Mouse (Mus musculus) midbrain, postnatal 0 days (tissue): ENCODE data around the gene Fndc5. TPM values are rescaled to one million over a fixed set of nuclear protein-coding genes. Genes with fewer than 3 reads are reported as not detected.

ENCODE experiments used
- ATAC-seq: fragments of 200-750 bp; cut with Nextera tagmentation; 2 replicates; pipeline ENCODE4 v1.8.0; 2017; ENCODE audit warnings: moderate number of reproducible peaks, mild to moderate bottlenecking, moderate TSS enrichment, moderate library complexity; ENCODE audit not compliant: low FRiP score
- DNase-seq: peaks from one replicate; pipeline ENCODE4 v3.0.0-alpha.2; 2015; ENCODE audit warnings: low spot score
- H3K27ac ChIP-seq: fragments of 300-500 bp; sonication (generic); 2 replicates; pipeline ENCODE4 v1.5.1; 2014; ENCODE audit warnings: low read depth, mild to moderate bottlenecking, low read length, mixed read lengths
- H3K27me3 ChIP-seq: fragments of 300-500 bp; sonication (generic); 2 replicates; pipeline ENCODE4 v1.6.1; 2014; ENCODE audit warnings: low read length, control low read depth, mixed read lengths; ENCODE audit not compliant: insufficient read depth
- H3K36me3 ChIP-seq: fragments of 300-500 bp; sonication (generic); 2 replicates; pipeline ENCODE4 v1.6.1; 2014; ENCODE audit warnings: low read length, control low read depth, mixed read lengths; ENCODE audit not compliant: insufficient read depth
- H3K4me1 ChIP-seq: fragments of 300-500 bp; sonication (generic); 2 replicates; pipeline ENCODE4 v1.6.1; 2014; ENCODE audit warnings: mild to moderate bottlenecking, control low read depth, antibody characterized with exemption, low read length, mixed read lengths; ENCODE audit not compliant: insufficient read depth
- H3K4me2 ChIP-seq: fragments of 300-500 bp; sonication (generic); 2 replicates; pipeline ENCODE4 v1.6.1; 2014; ENCODE audit warnings: low read depth, mild to moderate bottlenecking, low read length, mixed read lengths; ENCODE audit not compliant: poor library complexity, severe bottlenecking
- H3K4me3 ChIP-seq: fragments of 300-500 bp; sonication (generic); 2 replicates; pipeline ENCODE4 v1.5.1; 2014; ENCODE audit warnings: low read depth, mild to moderate bottlenecking, low read length, moderate library complexity
- H3K9ac ChIP-seq: fragments of 300-500 bp; sonication (generic); replicated peaks from 2 replicates; pipeline ENCODE4 v1.6.1; 2014; ENCODE audit warnings: mild to moderate bottlenecking, low read length, moderate library complexity, mixed read lengths; ENCODE audit not compliant: poor library complexity, severe bottlenecking
- H3K9me3 ChIP-seq: fragments of 300-500 bp; sonication (generic); 2 replicates; pipeline ENCODE4 v1.6.1; 2016; ENCODE audit warnings: low read length, control low read depth
- CTCF ChIP-seq: IDR thresholded peaks from 2 replicates; pipeline ENCODE4 v1.5.1; 2016; ENCODE audit warnings: antibody characterized with exemption, mild to moderate bottlenecking
- WGBS: fragments of 180-500 bp; shearing (Covaris S2); extraction: QIAGEN DNeasy Blood & Tissue Kit; methylation state at CpG from one replicate; pipeline ENCODE4 v1.1.7; 2014; 5-methylcytosine and 5-hydroxymethylcytosine counted together
- polyA plus RNA-seq: library from polyadenylated mRNA; unstranded; fragments of >200 nt; fragmentation: Nextera tagmentation; extraction: Ambion mirVana; gene quantifications from 2 replicates; pipeline ENCODE4 v1.2.1, GENCODE M21; 2015
- total RNA-seq: library from RNA; depleted of rRNA; stranded (reverse); fragments of >200 nt; gene quantifications from 2 replicates; pipeline ENCODE4 v1.2.3, GENCODE M21; 2014; rRNA removed

Gene Fndc5
- total and polyA plus RNA-seq, 2 experiments from 2014 or later: 14.6 to 36.3 TPM

- Histone ChIP-seq H3K9ac (peak overlapping the region; percentile 91), H3K27me3 (no peaks in the 10 kb centered on the region), H3K27ac (peak overlapping the region; percentile 90), H3K4me1 (peaks cover 8% of the 10 kb centered on the region; the same call in 1 of the 2 replicates), H3K4me2 (peak overlapping the region; percentile 73), H3K36me3 (no peaks in the 10 kb centered on the region), H3K4me3 (peak overlapping the region; percentile 88), H3K9me3 (no peaks in the 10 kb centered on the region)
- WGBS: under 1% methylated on average over 37 of the region's 74 CpGs
- ATAC-seq: peak; percentile 76
- TF ChIP-seq CTCF: 0 out of 2 replicates have a peak, but pooled peaks have one; percentile 0
- DNase-seq: peak; percentile 54
Measured at GRCm38 (mm10) chr4:129188803-129189541, 52.2 kb downstream of the Fndc5 start.

GRCm38 (mm10) chr4:129189542-129190519 is 53.0 kb downstream of the Fndc5 start, which contains the start of the genes S100pbp and Yars:
Gene S100pbp (minus strand): TSS chr4:129189727.
Gene Yars (plus strand): TSS chr4:129189760.
- Histone ChIP-seq H3K4me1 (peaks cover 8% of the 10 kb centered on the region; the same call in 1 of the 2 replicates), H3K9ac (peak within 1 kb of the TSS; percentile 91), H3K36me3 (no peaks in the 10 kb centered on the region), H3K4me2 (peak within 1 kb of the TSS; percentile 81), H3K27ac (peak within 1 kb of the TSS; percentile 90), H3K27me3 (no peaks in the 10 kb centered on the region), H3K4me3 (peak within 1 kb of the TSS; percentile 88), H3K9me3 (no peaks in the 10 kb centered on the region)
- WGBS: under 1% methylated on average over 55 of the region's 58 CpGs
- ATAC-seq (peak; percentile 92), DNase-seq (peak; percentile 99)
- TF ChIP-seq CTCF: peak; percentile 50

- H3K9me3 ChIP-seq: no peaks in the 10 kb centered on the region
- no peak for TF ChIP-seq CTCF
- no peaks in the 10 kb centered on the region for H3K27me3 ChIP-seq
- H3K27ac ChIP-seq: peak overlapping the region; percentile 90
- H3K4me2 ChIP-seq: peak overlapping the region; percentile 81
- no peaks in the 10 kb centered on the region for H3K36me3 ChIP-seq
- H3K9ac ChIP-seq: peak overlapping the region; percentile 81
- DNase-seq: peak; percentile 27
- WGBS: 5% methylated on average over 12 of the region's 12 CpGs
- ATAC-seq: no peak
- peaks cover 8% of the 10 kb centered on the region; the same call in 1 of the 2 replicates for H3K4me1 ChIP-seq
- H3K4me3 ChIP-seq: peak overlapping the region; percentile 88
Measured at GRCm38 (mm10) chr4:129190538-129190937, 53.7 kb downstream of the Fndc5 start.

- H3K9ac ChIP-seq: no peak overlapping the region
- peaks cover 6% of the 10 kb centered on the region for H3K36me3 ChIP-seq
- H3K4me1 ChIP-seq: peaks cover 8% of the 10 kb centered on the region; the same call in 1 of the 2 replicates
- no peak overlapping the region for H3K4me3 ChIP-seq
- ATAC-seq (no peak), DNase-seq (no peak)
- TF ChIP-seq CTCF: no peak
- WGBS: 77% methylated on average over 5 of the region's 5 CpGs
- H3K27ac ChIP-seq: no peak overlapping the region
- no peak overlapping the region for H3K4me2 ChIP-seq
- H3K27me3 ChIP-seq: no peaks in the 10 kb centered on the region
- H3K9me3 ChIP-seq: no peaks in the 10 kb centered on the region
Measured at GRCm38 (mm10) chr4:129191691-129192090, 54.9 kb downstream of the Fndc5 start.

Other genes with a start within 250 kb of the Fndc5 start
- gene Azin2, start 174.6 kb upstream of the Fndc5 start, total RNA-seq: 20.2 and 29.3 TPM in 2 replicates
- gene Azin2, start 174.6 kb upstream of the Fndc5 start, polyA plus RNA-seq: 21.7 and 28.5 TPM in 2 replicates
- gene Ak2, start 145.0 kb upstream of the Fndc5 start, total RNA-seq: 28.8 and 31.0 TPM in 2 replicates
- gene Ak2, start 145.0 kb upstream of the Fndc5 start, polyA plus RNA-seq: 66.0 and 67.1 TPM in 2 replicates
- 138 and 160 TPM in 2 replicates for gene Rnf19b, start 78.7 kb upstream of the Fndc5 start, total RNA-seq
- gene Rnf19b, start 78.7 kb upstream of the Fndc5 start, polyA plus RNA-seq: 34.8 and 40.2 TPM in 2 replicates
- gene Tmem54, start 31.5 kb upstream of the Fndc5 start, total RNA-seq: 0.99 TPM in 1 of 2 replicates, not detected in the other
- gene Tmem54, start 31.5 kb upstream of the Fndc5 start, polyA plus RNA-seq: 0.21 TPM in 1 of 2 replicates, not detected in the other
- 282 and 292 TPM in 2 replicates for gene Hpca, start 15.0 kb upstream of the Fndc5 start, total RNA-seq
- 217 and 238 TPM in 2 replicates for gene Hpca, start 15.0 kb upstream of the Fndc5 start, polyA plus RNA-seq
- gene S100pbp, start 52.7 kb downstream of the Fndc5 start, total RNA-seq: 49.6 and 59.5 TPM in 2 replicates
- gene S100pbp, start 52.7 kb downstream of the Fndc5 start, polyA plus RNA-seq: 20.7 and 24.2 TPM in 2 replicates
- gene Yars, start 52.8 kb downstream of the Fndc5 start, total RNA-seq: 66.8 and 81.9 TPM in 2 replicates
- gene Yars, start 52.8 kb downstream of the Fndc5 start, polyA plus RNA-seq: 107 and 111 TPM in 2 replicates
- gene C77080, start 124.4 kb downstream of the Fndc5 start, total RNA-seq: 16.6 and 25.6 TPM in 2 replicates
- gene C77080, start 124.4 kb downstream of the Fndc5 start, polyA plus RNA-seq: 5.2 and 5.5 TPM in 2 replicates
- 2.1 and 2.6 TPM in 2 replicates for gene Sync, start 150.6 kb downstream of the Fndc5 start, total RNA-seq
- gene Sync, start 150.6 kb downstream of the Fndc5 start, polyA plus RNA-seq: 1.1 and 1.3 TPM in 2 replicates
- 79.2 and 82.4 TPM in 2 replicates for gene Rbbp4, start 198.4 kb downstream of the Fndc5 start, total RNA-seq
- 187 and 198 TPM in 2 replicates for gene Rbbp4, start 198.4 kb downstream of the Fndc5 start, polyA plus RNA-seq
- gene Zbtb8os, start 198.7 kb downstream of the Fndc5 start, total RNA-seq: 2.9 and 4.1 TPM in 2 replicates
- gene Zbtb8os, start 198.7 kb downstream of the Fndc5 start, polyA plus RNA-seq: 15.6 and 20.6 TPM in 2 replicates
- 22.9 and 25.2 TPM in 2 replicates for gene Zbtb8a, start 241.1 kb downstream of the Fndc5 start, total RNA-seq
- 15.5 and 15.8 TPM in 2 replicates for gene Zbtb8a, start 241.1 kb downstream of the Fndc5 start, polyA plus RNA-seq